Mouse (Mus musculus) neutrophil, adult 5-6 weeks (primary cell): ENCODE data around the gene Metrnl. TPM values are rescaled to one million over a fixed set of nuclear protein-coding genes. Genes with fewer than 3 reads are reported as not detected.

ENCODE experiments used
- ATAC-seq: fragments of 151-379, 151-347 bp; 2 replicates; pipeline ENCODE4 v1.8.0; 2017; ENCODE audit warnings: mild to moderate bottlenecking, moderate TSS enrichment; ENCODE audit not compliant: insufficient number of reproducible peaks, poor library complexity, low FRiP score, severe bottlenecking; ENCODE audit errors: extremely low read depth
- total RNA-seq: library from RNA; stranded (forward); fragments of 200-1000 nt; gene quantifications from 2 replicates; pipeline ENCODE4 v1.2.3, GENCODE M21; 2017

The Metrnl gene
- total RNA-seq, 1 experiment from 2014 or later: 62.1 TPM

DNA sequence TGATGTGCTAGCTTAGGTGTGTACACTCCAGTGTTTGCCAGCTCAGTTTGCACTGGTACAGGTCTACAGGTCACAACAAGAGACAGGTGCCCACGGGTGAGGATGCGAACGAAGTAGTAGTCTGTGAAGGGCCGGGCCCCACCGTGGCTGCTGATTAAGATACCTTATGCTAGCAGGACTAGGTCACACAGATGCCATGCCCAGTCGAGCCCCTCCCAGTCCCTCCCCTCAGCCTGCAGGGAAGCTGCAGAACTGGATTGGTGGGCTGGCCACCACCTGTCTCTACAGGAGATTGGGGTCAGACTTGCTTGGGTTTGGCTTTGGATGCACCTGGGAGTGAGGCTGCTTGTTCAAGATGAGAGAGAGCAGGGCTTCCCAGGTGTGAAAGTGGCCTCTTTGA lies 16.4 kb downstream of the Metrnl start:
- ATAC-seq: no peak

DNA sequence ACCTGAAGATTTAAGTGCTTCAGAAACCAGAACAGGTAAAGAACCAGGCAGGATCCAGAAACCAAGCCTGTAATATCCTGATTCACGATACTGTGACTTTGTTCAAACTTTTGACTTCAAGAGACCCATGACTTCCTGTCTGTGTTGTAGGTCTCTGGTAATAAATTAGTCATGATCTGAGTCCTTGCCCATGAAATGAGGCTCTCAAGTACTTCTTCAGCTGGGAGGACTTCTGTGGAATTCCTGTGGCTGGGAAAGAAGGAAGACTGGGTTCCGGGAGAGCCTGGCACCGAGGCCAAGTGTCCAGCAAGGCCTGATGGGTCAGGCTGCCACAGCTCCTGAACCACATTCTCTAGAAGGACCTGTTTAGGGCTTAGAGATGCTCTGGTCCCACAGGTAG lies 19.4 kb downstream of the Metrnl start:
- no peak for ATAC-seq

DNA sequence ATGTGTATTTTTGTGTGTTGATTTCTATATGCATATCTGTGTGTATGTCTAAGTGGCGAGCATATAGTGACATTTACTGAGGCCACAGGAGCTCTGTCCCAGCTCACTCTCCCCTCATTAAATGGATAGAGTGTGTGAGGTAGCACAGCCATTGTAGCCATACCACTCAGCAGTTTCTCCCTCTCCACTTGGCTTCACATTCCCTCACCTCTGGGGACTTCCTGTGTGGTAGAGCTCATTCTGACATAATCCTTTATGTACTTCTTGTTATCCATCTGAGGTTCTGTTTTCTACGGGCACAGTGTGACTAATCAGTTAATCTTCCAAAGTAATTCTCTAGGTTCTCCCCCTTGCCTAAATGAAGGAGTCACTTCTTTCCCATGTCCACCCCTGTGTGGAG lies 21.1 kb downstream of the Metrnl start:
- no peak for ATAC-seq

DNA sequence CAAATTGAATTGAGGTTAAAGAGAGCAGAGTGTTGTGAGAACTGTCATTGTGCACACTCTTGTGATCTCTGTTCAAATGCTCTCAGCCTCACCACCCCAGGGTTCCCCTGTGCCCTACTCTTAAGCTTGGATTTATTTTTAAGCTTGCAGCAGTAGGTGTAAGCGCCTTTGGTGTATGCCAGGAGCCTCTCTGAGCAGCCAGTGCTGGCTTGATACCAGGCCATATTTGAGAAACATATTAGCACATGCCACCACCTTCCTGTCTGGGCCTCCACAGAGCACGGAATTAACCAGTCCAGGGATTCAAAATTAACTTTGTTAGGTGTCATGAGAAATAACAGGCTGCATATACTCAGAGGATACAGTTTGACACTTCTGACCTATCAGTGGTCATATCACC lies 25.3 kb downstream of the Metrnl start:
- no peak for ATAC-seq

DNA sequence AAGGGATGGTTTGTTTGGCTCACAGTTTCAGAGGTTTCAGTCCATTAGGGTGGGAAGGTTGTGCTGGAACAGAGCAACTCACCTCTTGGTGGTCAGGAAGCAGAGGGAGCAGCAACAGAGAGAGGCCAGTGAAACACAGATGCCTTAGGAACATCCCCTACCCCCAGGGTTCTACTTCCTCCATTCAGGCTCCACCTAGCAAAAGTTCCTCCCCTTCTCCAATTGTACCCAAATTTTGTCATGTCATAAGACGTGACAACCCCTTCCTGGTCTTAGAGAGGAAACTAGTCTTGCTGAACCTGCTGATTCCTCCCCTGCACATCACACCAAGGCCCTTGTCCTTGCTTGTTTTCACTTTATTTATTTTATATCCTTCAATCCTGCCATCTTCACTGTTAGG lies 32.8 kb downstream of the Metrnl start:
- ATAC-seq: peak; percentile 87

DNA sequence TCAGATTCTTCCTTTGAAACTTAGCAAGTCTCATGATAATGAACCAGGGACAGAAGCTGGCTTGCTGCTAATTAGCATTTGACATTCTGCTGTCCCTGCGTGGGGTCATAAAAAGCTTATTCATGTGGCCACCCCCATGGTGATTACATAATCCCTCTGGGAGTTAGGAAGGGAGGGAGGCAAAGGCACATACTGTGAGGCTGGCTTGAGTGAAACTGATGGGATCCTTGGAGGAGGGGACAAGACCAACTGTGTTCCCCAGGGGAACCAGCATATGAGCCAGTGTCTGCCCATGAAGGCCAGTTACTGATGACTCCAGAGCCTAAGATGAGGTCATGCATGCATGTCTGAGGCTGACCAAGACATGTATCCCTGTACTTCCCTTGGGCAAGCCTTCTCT lies 33.5 kb downstream of the Metrnl start:
- no peak for ATAC-seq

DNA sequence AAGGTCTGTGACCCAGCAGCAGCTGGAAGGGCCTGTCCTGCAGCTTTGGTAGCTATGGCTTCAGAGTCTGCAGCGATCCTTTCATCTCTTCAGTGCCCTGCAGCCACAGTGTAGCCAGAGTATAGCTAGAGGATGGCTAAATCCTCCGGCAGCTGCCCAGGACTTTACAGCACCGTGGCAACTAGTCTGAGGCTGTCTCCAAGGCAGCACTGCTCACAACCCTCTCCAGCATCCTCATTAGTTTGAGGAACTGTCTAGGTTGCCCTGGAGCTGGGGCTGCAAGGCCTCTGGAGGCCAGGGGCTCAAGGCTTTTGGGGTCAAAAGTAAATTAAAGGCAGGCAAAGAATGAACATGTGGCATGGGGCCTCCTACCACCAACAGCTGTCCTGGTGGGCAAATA lies 37.3 kb downstream of the Metrnl start:
- no peak for ATAC-seq

DNA sequence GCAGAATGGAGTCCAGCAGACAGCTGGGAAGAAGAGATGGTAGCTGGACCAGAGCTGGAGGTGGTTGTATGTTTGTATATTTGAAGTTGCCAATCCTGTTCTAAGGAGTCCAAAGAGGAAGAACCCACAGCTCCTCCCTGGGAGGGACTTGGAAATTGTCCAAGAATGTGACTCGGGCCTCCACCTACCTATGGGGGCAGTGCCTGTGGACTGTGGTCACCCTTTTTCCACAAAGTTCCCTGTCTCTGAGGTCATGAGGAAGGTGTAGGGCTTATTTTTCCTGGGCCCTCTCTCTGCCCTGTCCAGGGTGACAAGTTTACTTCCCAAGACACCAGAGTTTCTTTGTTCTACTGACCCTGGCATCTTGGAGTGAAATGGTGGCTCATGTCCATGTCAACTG lies 39.6 kb downstream of the Metrnl start:
- no peak for ATAC-seq

DNA sequence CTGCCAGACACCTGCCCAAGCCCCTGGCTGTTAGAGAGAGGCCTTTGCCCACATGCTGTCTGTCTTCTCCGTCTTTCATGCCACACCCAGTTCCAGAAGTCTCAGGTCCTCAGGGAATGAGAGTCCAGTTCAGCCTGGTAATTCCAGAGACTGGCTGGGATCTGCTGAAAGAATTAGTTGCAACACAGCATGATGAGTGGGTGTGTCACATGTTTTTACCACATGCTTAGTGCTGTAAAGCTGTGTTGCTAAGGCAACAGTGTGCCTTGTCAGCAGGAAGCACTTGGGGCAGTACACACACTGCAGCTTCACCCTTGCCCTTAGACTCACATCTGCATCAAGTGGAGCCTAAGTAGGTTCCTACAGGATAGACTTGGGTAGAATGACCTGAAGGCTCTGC lies 40.1 kb downstream of the Metrnl start:
- ATAC-seq: peak; percentile 85

DNA sequence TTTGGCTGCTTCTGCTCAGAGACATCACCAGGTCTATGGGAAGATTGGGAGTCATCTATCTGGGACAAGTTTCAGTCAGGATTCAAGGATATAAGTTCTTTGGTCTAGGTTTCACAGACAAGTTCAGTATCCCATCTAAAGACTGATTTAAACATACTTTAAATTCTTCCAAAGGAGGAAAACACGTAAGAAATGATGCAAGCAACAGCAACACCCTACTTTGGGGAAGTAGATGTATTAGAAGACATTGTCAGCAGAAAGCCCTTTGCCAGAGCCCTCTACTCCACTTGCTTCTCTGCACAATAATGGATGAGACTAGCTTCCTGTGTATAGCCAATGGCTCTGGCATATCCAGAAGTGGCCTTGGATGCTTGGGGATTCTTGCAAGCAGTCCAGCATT lies 41.8 kb downstream of the Metrnl start:
- ATAC-seq: peak; percentile 23; the same call in 1 of the 2 replicates

DNA sequence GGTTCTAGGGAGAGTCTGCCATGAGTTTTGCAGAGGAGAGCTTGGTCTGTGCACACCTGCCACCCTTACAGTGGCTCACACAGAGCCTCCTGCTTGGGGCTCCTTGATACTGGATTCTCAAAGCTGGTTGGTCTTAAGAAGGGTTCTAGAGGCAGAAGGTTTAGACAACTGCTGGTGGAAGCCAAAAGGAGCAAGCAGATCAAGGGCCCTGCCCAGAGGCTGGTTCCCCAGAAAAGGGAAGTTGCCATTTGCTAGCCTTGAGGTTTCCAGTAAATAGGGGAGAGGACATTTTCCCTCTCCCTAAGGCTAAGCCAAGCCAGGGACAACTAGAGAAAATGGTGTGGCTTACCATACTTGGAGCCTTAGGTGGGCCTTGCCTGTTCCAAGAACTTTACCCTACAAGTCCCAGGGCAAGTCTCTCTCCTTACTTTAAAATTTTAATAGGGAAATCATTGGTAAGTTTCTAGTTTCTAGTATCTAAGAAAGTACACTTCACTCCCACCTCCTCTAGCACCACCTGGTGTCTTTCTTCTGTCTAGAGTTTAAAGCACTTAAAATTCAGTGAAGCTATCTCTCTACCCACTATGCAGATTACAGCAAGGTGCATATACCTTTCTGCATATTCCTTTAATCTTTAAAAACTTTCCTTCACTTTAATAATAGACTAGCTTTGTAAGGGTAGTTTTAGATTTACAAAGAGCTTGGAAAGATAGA lies 42.7 kb downstream of the Metrnl start:
- ATAC-seq: 0 out of 2 replicates have a peak, but pooled peaks have one; percentile 20

DNA sequence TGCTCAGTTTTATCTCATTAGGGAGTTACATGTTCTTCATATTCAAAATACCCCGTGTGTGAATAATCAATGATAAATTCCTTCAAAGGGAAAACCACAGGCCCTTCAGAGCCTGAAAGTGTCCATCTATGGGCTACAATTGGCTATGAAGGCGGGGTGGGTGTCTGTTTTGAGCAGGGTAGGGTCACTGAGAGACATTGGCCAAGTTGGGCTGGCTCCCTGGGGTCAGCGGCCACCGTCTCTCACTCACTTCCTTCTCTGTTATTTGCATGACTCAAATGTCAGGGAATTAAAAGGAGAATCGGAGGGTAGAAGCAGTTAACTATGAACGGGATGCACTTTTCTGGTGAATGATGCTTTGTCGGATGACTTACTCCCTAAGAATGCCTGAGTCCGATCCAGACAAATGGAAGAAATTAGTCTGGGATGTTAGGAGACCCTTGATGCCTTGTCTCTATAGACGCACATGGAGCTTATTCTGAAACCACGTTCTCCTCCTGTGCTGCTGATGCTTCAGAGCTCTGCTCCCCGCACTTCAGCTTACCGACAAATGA lies 45.7 kb downstream of the Metrnl start:
- ATAC-seq: no peak

DNA sequence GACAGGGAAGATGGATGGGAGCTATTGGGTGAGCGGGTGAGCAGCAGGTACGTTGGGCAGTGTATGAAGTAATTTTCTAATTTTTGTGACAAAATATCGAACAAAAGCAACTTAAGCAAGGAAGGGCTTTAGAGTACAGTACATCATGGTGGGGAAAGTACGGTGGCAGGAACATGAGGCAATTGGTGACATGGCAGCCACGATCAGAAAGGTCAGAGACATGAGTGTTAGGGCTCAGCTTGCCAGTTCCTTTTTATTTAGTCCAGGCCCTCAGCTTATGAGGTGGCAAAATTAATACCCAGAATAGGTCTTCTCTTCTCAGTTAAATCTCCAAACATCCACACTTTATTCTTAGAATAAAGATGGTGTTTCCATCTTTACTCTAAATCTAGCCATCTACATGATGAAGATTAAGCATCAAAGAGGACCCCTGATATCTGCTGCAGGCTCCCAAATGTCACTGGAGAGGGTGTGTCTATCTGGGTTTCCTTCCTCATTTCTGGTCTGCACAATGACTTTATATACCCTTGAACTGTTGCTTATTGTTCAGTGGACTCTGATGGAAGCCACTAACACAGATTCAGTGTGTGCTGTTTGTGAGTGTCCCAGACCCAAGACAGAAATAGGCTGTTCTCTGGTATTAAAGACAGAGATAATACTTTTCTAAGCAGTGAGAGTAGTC lies 46.8 kb downstream of the Metrnl start:
- peak; percentile 55; the same call in 1 of the 2 replicates for ATAC-seq

Other genes with a start within 250 kb of the Metrnl start
- gene Tbcd, start 249.6 kb upstream of the Metrnl start, total RNA-seq: 16.0 and 17.6 TPM in 2 replicates
- not detected in 2 replicates for gene Zfp750, start 182.2 kb upstream of the Metrnl start, total RNA-seq
- 19.1 and 23.9 TPM in 2 replicates for gene B3gntl1, start 28.4 kb upstream of the Metrnl start, total RNA-seq
- 0.25 TPM in 1 of 2 replicates, not detected in the other for gene Ptchd3, start 128.7 kb downstream of the Metrnl start, total RNA-seq